Mouse (Mus musculus): Measurements from ENCODE around the gene Olfr350. TPM values are rescaled to one million over a fixed set of nuclear protein-coding genes. Genes with fewer than 3 reads are reported as not detected.

Gene Olfr350
- not detected in 2 replicates for polyA plus RNA-seq (2015; fragmentation: Nextera tagmentation; extraction: Ambion mirVana)

GRCm38 (mm10) chr2:36846010-36846409, at the start of gene Olfr350:
Olfr350 (plus strand) TSS chr2:36846310.
- no peaks in the 10 kb centered on the region for H3K27me3 ChIP-seq (replicated peaks)
- no peaks in the 10 kb centered on the region for H3K36me3 ChIP-seq
- H3K27ac ChIP-seq = no peak within 1 kb of the TSS
- no peak within 1 kb of the TSS for H3K9ac ChIP-seq
- no peaks in the 10 kb centered on the region for H3K9me3 ChIP-seq
- H3K4me3 ChIP-seq (replicated peaks) = no peak within 1 kb of the TSS
- H3K4me1 ChIP-seq (replicated peaks) = no peaks in the 10 kb centered on the region
- ATAC-seq = no peak
- no peak within 1 kb of the TSS for H3K4me2 ChIP-seq (replicated peaks)
- WGBS = 89% methylated on average over 1 of the region's 1 CpGs

GRCm38 (mm10) chr2:36816932-36817331, 29.2 kb upstream of the Olfr350 start, which contains the start of gene Olfr3:
Olfr3 (minus strand) TSS chr2:36817032.
- Histone ChIP-seq H3K9ac (no peak within 1 kb of the TSS), H3K27ac (no peak within 1 kb of the TSS), H3K4me1 (replicated peaks) (no peaks in the 10 kb centered on the region), H3K4me2 (replicated peaks) (no peak within 1 kb of the TSS), H3K9me3 (no peaks in the 10 kb centered on the region), H3K36me3 (no peaks in the 10 kb centered on the region), H3K27me3 (replicated peaks) (no peaks in the 10 kb centered on the region), H3K4me3 (replicated peaks) (no peak within 1 kb of the TSS)
- 75% methylated on average over 1 of the region's 1 CpGs for WGBS
- ATAC-seq = no peak

- Histone ChIP-seq H3K27ac (no peak within 1 kb of the TSS), H3K36me3 (no peaks in the 10 kb centered on the region), H3K27me3 (replicated peaks) (no peaks in the 10 kb centered on the region), H3K4me1 (replicated peaks) (no peaks in the 10 kb centered on the region), H3K9ac (no peak within 1 kb of the TSS), H3K4me2 (replicated peaks) (no peak within 1 kb of the TSS), H3K9me3 (no peaks in the 10 kb centered on the region), H3K4me3 (replicated peaks) (no peak within 1 kb of the TSS)
- no peak for ATAC-seq
- 73% methylated on average over 1 of the region's 1 CpGs for WGBS
Observed at GRCm38 (mm10) chr2:36862560-36862959, 16.4 kb downstream of the Olfr350 start, which contains the start of gene Olfr351. Olfr351 (minus strand) TSS chr2:36862660.

GRCm38 (mm10) chr2:36868160-36868559, 22.1 kb downstream of the Olfr350 start, which contains the start of gene Olfr352:
Olfr352 (plus strand) TSS chr2:36868460.
- no peak for ATAC-seq
- Histone ChIP-seq H3K4me1 (replicated peaks) (no peaks in the 10 kb centered on the region), H3K36me3 (no peaks in the 10 kb centered on the region), H3K4me3 (replicated peaks) (no peak within 1 kb of the TSS), H3K27me3 (replicated peaks) (no peaks in the 10 kb centered on the region), H3K9me3 (no peaks in the 10 kb centered on the region), H3K4me2 (replicated peaks) (no peak within 1 kb of the TSS), H3K9ac (no peak within 1 kb of the TSS), H3K27ac (no peak within 1 kb of the TSS)
- WGBS = 83% methylated on average over 1 of the region's 1 CpGs

- Histone ChIP-seq H3K4me3 (replicated peaks) (no peak within 1 kb of the TSS), H3K9me3 (no peaks in the 10 kb centered on the region), H3K27ac (no peak within 1 kb of the TSS), H3K27me3 (replicated peaks) (no peaks in the 10 kb centered on the region), H3K36me3 (no peaks in the 10 kb centered on the region), H3K9ac (no peak within 1 kb of the TSS), H3K4me2 (replicated peaks) (no peak within 1 kb of the TSS), H3K4me1 (replicated peaks) (no peaks in the 10 kb centered on the region)
- ATAC-seq = no peak
Observed at GRCm38 (mm10) chr2:36892836-36893235, 46.7 kb downstream of the Olfr350 start, which contains the start of gene Olfr353. Olfr353 (minus strand) TSS chr2:36892936.

- ATAC-seq = no peak
- Histone ChIP-seq H3K9ac (no peak overlapping the region), H3K4me1 (replicated peaks) (no peaks in the 10 kb centered on the region), H3K4me3 (replicated peaks) (no peak overlapping the region), H3K9me3 (no peaks in the 10 kb centered on the region), H3K4me2 (replicated peaks) (no peak overlapping the region), H3K36me3 (no peaks in the 10 kb centered on the region), H3K27me3 (replicated peaks) (no peaks in the 10 kb centered on the region), H3K27ac (no peak overlapping the region)
Observed at GRCm38 (mm10) chr2:36897114-36897513, 51.0 kb downstream of the Olfr350 start.

Other genes starting within 250 kb of the Olfr350 start
- not detected in 2 replicates for gene Olfr345, start 206.3 kb upstream of the Olfr350 start, polyA plus RNA-seq (2015; fragmentation: Nextera tagmentation; extraction: Ambion mirVana)
- not detected in 2 replicates for gene Olfr346, start 160.5 kb upstream of the Olfr350 start, polyA plus RNA-seq (2015; fragmentation: Nextera tagmentation; extraction: Ambion mirVana)
- gene Olfr347, start 114.4 kb upstream of the Olfr350 start, polyA plus RNA-seq (2015; fragmentation: Nextera tagmentation; extraction: Ambion mirVana) = not detected in 2 replicates
- not detected in 2 replicates for gene Olfr348, start 62.0 kb upstream of the Olfr350 start, polyA plus RNA-seq (2015; fragmentation: Nextera tagmentation; extraction: Ambion mirVana)
- gene Olfr50, start 55.8 kb upstream of the Olfr350 start, polyA plus RNA-seq (2015; fragmentation: Nextera tagmentation; extraction: Ambion mirVana) = not detected in 2 replicates
- not detected in 2 replicates for gene Olfr3, start 29.3 kb upstream of the Olfr350 start, polyA plus RNA-seq (2015; fragmentation: Nextera tagmentation; extraction: Ambion mirVana)
- not detected in 2 replicates for gene Olfr351, start 16.4 kb downstream of the Olfr350 start, polyA plus RNA-seq (2015; fragmentation: Nextera tagmentation; extraction: Ambion mirVana)
- not detected in 2 replicates for gene Olfr352, start 22.1 kb downstream of the Olfr350 start, polyA plus RNA-seq (2015; fragmentation: Nextera tagmentation; extraction: Ambion mirVana)
- not detected in 2 replicates for gene Olfr353, start 46.6 kb downstream of the Olfr350 start, polyA plus RNA-seq (2015; fragmentation: Nextera tagmentation; extraction: Ambion mirVana)
- not detected in 2 replicates for gene Olfr354, start 59.4 kb downstream of the Olfr350 start, polyA plus RNA-seq (2015; fragmentation: Nextera tagmentation; extraction: Ambion mirVana)
- gene Olfr355, start 82.6 kb downstream of the Olfr350 start, polyA plus RNA-seq (2015; fragmentation: Nextera tagmentation; extraction: Ambion mirVana) = not detected in 2 replicates
- gene Olfr356, start 90.8 kb downstream of the Olfr350 start, polyA plus RNA-seq (2015; fragmentation: Nextera tagmentation; extraction: Ambion mirVana) = not detected in 2 replicates
- gene Olfr357, start 147.5 kb downstream of the Olfr350 start, polyA plus RNA-seq (2015; fragmentation: Nextera tagmentation; extraction: Ambion mirVana) = not detected in 2 replicates
- not detected in 2 replicates for gene Olfr358, start 163.0 kb downstream of the Olfr350 start, polyA plus RNA-seq (2015; fragmentation: Nextera tagmentation; extraction: Ambion mirVana)
- gene Olfr360, start 219.4 kb downstream of the Olfr350 start, polyA plus RNA-seq (2015; fragmentation: Nextera tagmentation; extraction: Ambion mirVana) = not detected in 2 replicates
- gene Olfr361, start 243.0 kb downstream of the Olfr350 start, polyA plus RNA-seq (2015; fragmentation: Nextera tagmentation; extraction: Ambion mirVana) = not detected in 2 replicates